Mouse (Mus musculus): ENCODE measurements around the gene Nmb. TPM values are rescaled to one million over a fixed set of nuclear protein-coding genes. Genes with fewer than 3 reads are reported as not detected.

Gene Nmb
- polyA plus RNA-seq, 1 experiment from 2014 or later: 1.4 TPM

- 44% methylated on average over 13 of the region's 13 CpGs for WGBS (ENCODE audit: insufficient replicate concordance)
- peak overlapping the region; percentile 60 for H3K27ac ChIP-seq (ENCODE audit: low read depth)
Measured at GRCm38 (mm10) chr7:80889841-80890241, 15.0 kb downstream of the Nmb start.

GRCm38 (mm10) chr7:80889021-80889511, 15.8 kb downstream of the Nmb start:
- ATAC-seq: peak; percentile 38; the same call in 1 of the 2 replicates
- Histone ChIP-seq H3K4me1 (ENCODE audit: insufficient read depth) (peaks cover 5% of the 10 kb centered on the region), H3K27me3 (ENCODE audit: insufficient read depth, low read length) (no peaks in the 10 kb centered on the region), H3K4me2 (ENCODE audit: low read depth, low read length) (peak overlapping the region; percentile 22; the same call in 1 of the 2 replicates), H3K9ac (replicated peaks) (peak overlapping the region; percentile 30; the same call in 1 of the 2 replicates), H3K4me3 (ENCODE audit: low read depth, low read length) (no peak overlapping the region), H3K27ac (ENCODE audit: low read depth) (peak overlapping the region; percentile 60), H3K36me3 (replicated peaks; ENCODE audit: insufficient read depth, low read length) (peaks cover 29% of the 10 kb centered on the region), H3K9me3 (ENCODE audit: low read length) (no peaks in the 10 kb centered on the region)
- 49% methylated on average over 9 of the region's 9 CpGs for WGBS (ENCODE audit: insufficient replicate concordance)
- DNase-seq: peak; percentile 60
- TF ChIP-seq EP300 (IDR thresholded peaks at IDR 0.05; ENCODE audit: low read depth) (no peak), CTCF (IDR thresholded peaks at IDR 0.05; ENCODE audit: low read depth) (no peak)

More at GRCm38 (mm10) chr7:80889841-80890241, 15.0 kb downstream of the Nmb start:
- peaks cover 5% of the 10 kb centered on the region for H3K4me1 ChIP-seq (ENCODE audit: insufficient read depth)
- DNase-seq (no peak), ATAC-seq (no peak)
- H3K9ac ChIP-seq (replicated peaks): peak overlapping the region; percentile 30; the same call in 1 of the 2 replicates
- H3K36me3 ChIP-seq (replicated peaks; ENCODE audit: insufficient read depth, low read length): peaks cover 33% of the 10 kb centered on the region
- TF ChIP-seq EP300 (IDR thresholded peaks at IDR 0.05; ENCODE audit: low read depth): no peak
- no peak for TF ChIP-seq CTCF (IDR thresholded peaks at IDR 0.05; ENCODE audit: low read depth)
- no peak overlapping the region for H3K4me2 ChIP-seq (ENCODE audit: low read depth, low read length)
- no peaks in the 10 kb centered on the region for H3K27me3 ChIP-seq (ENCODE audit: insufficient read depth, low read length)
- no peak overlapping the region for H3K4me3 ChIP-seq (ENCODE audit: low read depth, low read length)
- no peaks in the 10 kb centered on the region for H3K9me3 ChIP-seq (ENCODE audit: low read length)

- H3K9ac ChIP-seq (replicated peaks): no peak overlapping the region
- ATAC-seq: 0 out of 2 replicates have a peak, but pooled peaks have one; percentile 11
- no peak overlapping the region for H3K4me3 ChIP-seq (ENCODE audit: low read depth, low read length)
- H3K9me3 ChIP-seq (ENCODE audit: low read length): no peaks in the 10 kb centered on the region
- H3K4me1 ChIP-seq (ENCODE audit: insufficient read depth): peaks cover 5% of the 10 kb centered on the region
- no peak for DNase-seq
- WGBS (ENCODE audit: insufficient replicate concordance): 82% methylated on average over 7 of the region's 7 CpGs
- no peak overlapping the region for H3K4me2 ChIP-seq (ENCODE audit: low read depth, low read length)
- H3K27ac ChIP-seq (ENCODE audit: low read depth): no peak overlapping the region
- TF ChIP-seq EP300 (IDR thresholded peaks at IDR 0.05; ENCODE audit: low read depth) (no peak), CTCF (IDR thresholded peaks at IDR 0.05; ENCODE audit: low read depth) (no peak)
- peaks cover 24% of the 10 kb centered on the region for H3K36me3 ChIP-seq (replicated peaks; ENCODE audit: insufficient read depth, low read length)
- H3K27me3 ChIP-seq (ENCODE audit: insufficient read depth, low read length): no peaks in the 10 kb centered on the region
Measured at GRCm38 (mm10) chr7:80888595-80888994, 16.3 kb downstream of the Nmb start.

GRCm38 (mm10) chr7:80885666-80886065, 19.2 kb downstream of the Nmb start:
- no peak for DNase-seq
- 21% methylated on average over 1 of the region's 1 CpGs for WGBS (ENCODE audit: insufficient replicate concordance)

GRCm38 (mm10) chr7:80882830-80883505, 21.9 kb downstream of the Nmb start:
- no peaks in the 10 kb centered on the region for H3K27me3 ChIP-seq (ENCODE audit: insufficient read depth, low read length)
- peak; percentile 79 for DNase-seq
- peaks cover 8% of the 10 kb centered on the region for H3K4me1 ChIP-seq (ENCODE audit: insufficient read depth)
- 9% methylated on average over 14 of the region's 14 CpGs for WGBS (ENCODE audit: insufficient replicate concordance)
- no peaks in the 10 kb centered on the region for H3K9me3 ChIP-seq (ENCODE audit: low read length)
- H3K36me3 ChIP-seq (replicated peaks; ENCODE audit: insufficient read depth, low read length): no peaks in the 10 kb centered on the region
- 0 out of 2 replicates have a peak overlapping the region, but pooled peaks have one; percentile 3 for H3K4me3 ChIP-seq (ENCODE audit: low read depth, low read length)
- peak overlapping the region; percentile 56 for H3K4me2 ChIP-seq (ENCODE audit: low read depth, low read length)
- ATAC-seq: peak; percentile 98
- H3K27ac ChIP-seq (ENCODE audit: low read depth): peak overlapping the region; percentile 37; the same call in 1 of the 2 replicates
- TF ChIP-seq EP300 (IDR thresholded peaks at IDR 0.05; ENCODE audit: low read depth) (no peak), CTCF (IDR thresholded peaks at IDR 0.05; ENCODE audit: low read depth) (peak; percentile 73)
- no peak overlapping the region for H3K9ac ChIP-seq (replicated peaks)

More at GRCm38 (mm10) chr7:80885666-80886065, 19.2 kb downstream of the Nmb start:
- no peak overlapping the region for H3K9ac ChIP-seq (replicated peaks)
- H3K4me1 ChIP-seq (ENCODE audit: insufficient read depth): peaks cover 13% of the 10 kb centered on the region
- H3K4me2 ChIP-seq (ENCODE audit: low read depth, low read length): no peak overlapping the region
- TF ChIP-seq EP300 (IDR thresholded peaks at IDR 0.05; ENCODE audit: low read depth) (no peak), CTCF (IDR thresholded peaks at IDR 0.05; ENCODE audit: low read depth) (peak; percentile 70)
- H3K4me3 ChIP-seq (ENCODE audit: low read depth, low read length): no peak overlapping the region
- no peak overlapping the region for H3K27ac ChIP-seq (ENCODE audit: low read depth)
- no peaks in the 10 kb centered on the region for H3K27me3 ChIP-seq (ENCODE audit: insufficient read depth, low read length)
- H3K36me3 ChIP-seq (replicated peaks; ENCODE audit: insufficient read depth, low read length): peaks cover under 1% of the 10 kb centered on the region; the same call in 1 of the 2 replicates
- ATAC-seq: no peak
- H3K9me3 ChIP-seq (ENCODE audit: low read length): no peaks in the 10 kb centered on the region

- H3K4me2 ChIP-seq (ENCODE audit: low read depth, low read length): no peak overlapping the region
- no peaks in the 10 kb centered on the region for H3K27me3 ChIP-seq (ENCODE audit: insufficient read depth, low read length)
- 75% methylated on average over 37 of the region's 37 CpGs for WGBS (ENCODE audit: insufficient replicate concordance)
- TF ChIP-seq EP300 (IDR thresholded peaks at IDR 0.05; ENCODE audit: low read depth): no peak
- TF ChIP-seq CTCF (IDR thresholded peaks at IDR 0.05; ENCODE audit: low read depth): no peak
- no peak overlapping the region for H3K27ac ChIP-seq (ENCODE audit: low read depth)
- no peak overlapping the region for H3K9ac ChIP-seq (replicated peaks)
- DNase-seq (no peak), ATAC-seq (no peak)
- H3K36me3 ChIP-seq (replicated peaks; ENCODE audit: insufficient read depth, low read length): peaks cover 18% of the 10 kb centered on the region
- peaks cover 19% of the 10 kb centered on the region for H3K4me1 ChIP-seq (ENCODE audit: insufficient read depth)
- H3K9me3 ChIP-seq (ENCODE audit: low read length): no peaks in the 10 kb centered on the region
- H3K4me3 ChIP-seq (ENCODE audit: low read depth, low read length): no peak overlapping the region
Measured at GRCm38 (mm10) chr7:80875727-80876126, 29.1 kb downstream of the Nmb start.
